Mouse (Mus musculus): ENCODE data around the gene Ttc19. TPM values are rescaled to one million over a fixed set of nuclear protein-coding genes. Genes with fewer than 3 reads are reported as not detected.
"Not testable (repeated sequence)": the region's sequence is repeated elsewhere in the genome, so short reads cannot be mapped to it uniquely, and the experiment has no call there.

Ttc19 gene
- polyA plus RNA-seq, 1 experiment from 2014 or later, result 21.2 TPM

DNA sequence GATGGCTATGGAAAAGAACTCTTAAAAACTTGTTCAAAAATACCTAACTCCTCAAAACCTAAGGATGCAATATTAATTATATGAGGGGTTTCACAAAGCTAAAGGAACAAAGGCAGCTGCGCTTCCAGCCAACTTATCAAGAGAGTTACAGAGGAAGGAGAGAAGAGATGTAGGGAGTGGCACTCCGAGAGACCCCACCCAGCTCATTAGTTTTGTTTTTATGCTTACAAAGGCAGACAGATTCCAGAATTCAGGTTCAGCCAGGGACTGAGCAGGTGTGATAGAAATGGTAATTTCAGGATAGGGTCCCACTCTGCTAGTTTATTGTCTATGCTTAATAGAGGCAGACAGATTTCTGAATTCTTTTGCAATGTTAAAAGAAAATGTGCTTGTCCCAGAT, 73.9 kb downstream of the Ttc19 start:
- Histone ChIP-seq H3K4me2 (no peak overlapping the region), H3K36me3 (peaks cover 25% of the 10 kb centered on the region)
- WGBS, result 82% methylated on average over 2 of the region's 2 CpGs

GRCm38 (mm10) chr11:62366879-62367278, 85.6 kb downstream of the Ttc19 start:
- no peaks in the 10 kb centered on the region for H3K9me3 ChIP-seq
- 87% methylated on average over 6 of the region's 6 CpGs for WGBS
- no peaks in the 10 kb centered on the region for H3K27me3 ChIP-seq (replicated peaks)
- peaks cover 15% of the 10 kb centered on the region for H3K36me3 ChIP-seq
- no peaks in the 10 kb centered on the region for H3K4me1 ChIP-seq
- no peak overlapping the region for H3K4me3 ChIP-seq (replicated peaks)
- no peak overlapping the region for H3K9ac ChIP-seq
- no peak overlapping the region for H3K4me2 ChIP-seq
- no peak for ATAC-seq (ENCODE audit: insufficient read depth, low FRiP score, low read depth)
- H3K27ac ChIP-seq, result no peak overlapping the region

More for the DNA sequence above, 73.9 kb downstream of the Ttc19 start:
- Histone ChIP-seq H3K27me3 (replicated peaks) (no peaks in the 10 kb centered on the region), H3K9me3 (no peaks in the 10 kb centered on the region), H3K4me1 (no peaks in the 10 kb centered on the region), H3K27ac (no peak overlapping the region), H3K9ac (no peak overlapping the region), H3K4me3 (replicated peaks) (no peak overlapping the region)
- no peak for ATAC-seq (ENCODE audit: insufficient read depth, low FRiP score, low read depth)

DNA sequence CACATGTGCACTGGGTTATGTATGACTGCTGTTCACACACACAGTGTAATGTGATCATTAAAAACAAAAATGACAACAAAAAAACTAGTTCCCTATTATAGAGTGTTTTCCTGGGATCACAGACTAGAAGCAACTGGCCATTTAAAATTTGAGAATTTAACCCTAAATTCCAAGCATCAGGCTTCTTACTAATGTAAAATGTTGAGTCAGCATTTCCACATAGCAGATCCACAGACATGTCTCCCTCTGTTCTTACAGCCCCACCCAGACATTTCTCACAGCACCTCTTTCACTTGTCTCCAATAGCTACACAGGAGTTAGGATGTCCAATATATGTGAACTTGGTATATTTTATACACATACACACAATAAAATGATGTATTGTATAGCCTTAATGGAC, 88.7 kb downstream of the Ttc19 start:
- H3K27me3 ChIP-seq (replicated peaks), result no peaks in the 10 kb centered on the region
- no peak overlapping the region for H3K9ac ChIP-seq
- no peak for ATAC-seq (ENCODE audit: insufficient read depth, low FRiP score, low read depth)
- peaks cover 22% of the 10 kb centered on the region for H3K36me3 ChIP-seq
- no peak overlapping the region for H3K27ac ChIP-seq
- no peaks in the 10 kb centered on the region for H3K9me3 ChIP-seq
- no peak overlapping the region for H3K4me2 ChIP-seq
- no peak overlapping the region for H3K4me3 ChIP-seq (replicated peaks)
- H3K4me1 ChIP-seq, result no peaks in the 10 kb centered on the region

DNA sequence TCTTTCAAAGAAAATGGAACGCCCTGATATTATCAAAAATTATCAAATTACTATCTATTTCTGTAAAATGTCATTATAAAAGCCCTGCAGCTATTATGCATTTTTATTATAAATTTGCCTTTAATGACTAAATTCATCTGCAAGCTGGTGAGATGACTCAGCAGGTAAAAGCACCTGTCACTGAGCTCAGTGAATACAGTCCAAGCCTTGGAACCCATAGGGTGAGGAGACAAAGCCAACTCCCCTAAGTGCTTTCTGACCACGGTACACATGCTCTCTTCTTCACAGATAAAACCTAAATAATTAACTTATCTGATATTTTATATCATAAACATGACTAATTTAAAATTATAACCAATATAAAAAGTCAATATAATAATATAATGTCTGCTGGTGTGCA, 90.5 kb downstream of the Ttc19 start:
- H3K27me3 ChIP-seq (replicated peaks), result no peaks in the 10 kb centered on the region
- H3K4me2 ChIP-seq, result no peak overlapping the region
- no peaks in the 10 kb centered on the region for H3K9me3 ChIP-seq
- 90% methylated on average over 2 of the region's 2 CpGs for WGBS
- no peaks in the 10 kb centered on the region for H3K4me1 ChIP-seq
- no peak overlapping the region for H3K9ac ChIP-seq
- H3K36me3 ChIP-seq, result peaks cover 22% of the 10 kb centered on the region
- ATAC-seq (ENCODE audit: insufficient read depth, low FRiP score, low read depth), result no peak
- no peak overlapping the region for H3K27ac ChIP-seq
- H3K4me3 ChIP-seq (replicated peaks), result no peak overlapping the region

- not testable (repeated sequence) for H3K4me1 ChIP-seq; H3K4me2 ChIP-seq; H3K4me3 ChIP-seq (replicated peaks); ATAC-seq (ENCODE audit: insufficient read depth, low FRiP score, low read depth); H3K27ac ChIP-seq; H3K9me3 ChIP-seq; H3K27me3 ChIP-seq (replicated peaks); H3K9ac ChIP-seq
- WGBS, result 79% methylated on average over 6 of the region's 6 CpGs
- H3K36me3 ChIP-seq, result peaks cover 15% of the 10 kb centered on the region
These were observed 96.1 kb downstream of the Ttc19 start for GRCm38 (mm10) chr11:62377202-62377851.

Other genes with a start within 250 kb of the Ttc19 start
- 5.7 and 7.1 TPM in 2 replicates for gene Adora2b, start 32.5 kb upstream of the Ttc19 start, polyA plus RNA-seq (2015; fragmentation: Nextera tagmentation; extraction: Ambion mirVana)
- gene Zswim7, start 98 bp upstream of the Ttc19 start, polyA plus RNA-seq (2015; fragmentation: Nextera tagmentation; extraction: Ambion mirVana), result 18.7 and 21.1 TPM in 2 replicates
- gene Pigl, start 177.0 kb downstream of the Ttc19 start, polyA plus RNA-seq (2015; fragmentation: Nextera tagmentation; extraction: Ambion mirVana), result 9.4 and 11.4 TPM in 2 replicates
- gene Ncor1, start 177.1 kb downstream of the Ttc19 start, polyA plus RNA-seq (2015; fragmentation: Nextera tagmentation; extraction: Ambion mirVana), result 140 and 155 TPM in 2 replicates

Data from stomach, embryonic 15.5 days (tissue).